ENCODE assay signal across 8 mouse cellular contexts in the genomic region with DNA sequence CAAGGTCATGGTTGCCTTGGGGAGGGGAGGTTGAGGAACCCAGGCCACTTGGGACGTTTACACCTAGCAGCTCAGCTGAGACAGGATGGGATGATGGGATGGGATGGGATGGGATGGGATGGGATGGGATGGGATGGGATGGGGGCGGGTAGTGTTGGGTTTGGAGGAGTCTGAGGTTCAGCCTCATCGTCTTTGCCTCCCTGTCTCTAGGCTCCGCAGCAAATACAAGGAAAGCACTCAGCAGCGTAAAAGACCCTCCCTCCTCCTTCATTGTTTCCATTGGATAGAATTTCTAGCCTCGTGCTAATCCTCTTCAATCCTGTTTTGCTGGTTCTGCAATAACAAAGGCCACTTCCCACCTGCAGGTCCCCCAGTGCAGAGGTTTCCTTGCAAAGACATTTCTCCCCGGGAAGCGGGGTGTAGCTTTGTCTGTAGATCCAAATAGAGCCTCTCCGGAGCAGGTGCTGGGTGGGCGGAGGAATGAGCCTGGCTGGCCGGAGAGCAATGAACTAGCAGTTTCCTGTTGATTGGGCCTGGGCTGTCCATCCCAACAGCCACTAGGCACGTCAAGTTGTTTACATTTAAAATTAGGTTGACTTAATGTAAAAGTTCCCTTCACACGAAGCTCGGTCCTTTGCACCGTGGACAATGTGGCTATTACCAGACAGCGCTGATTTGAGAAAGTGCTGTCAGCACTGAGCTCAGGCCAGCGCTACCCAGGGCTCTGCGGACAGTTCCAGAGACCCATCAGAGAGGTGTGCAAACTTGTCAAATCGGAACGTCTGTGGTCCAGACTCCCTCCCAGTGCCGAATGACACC. TPM values are rescaled to one million over a fixed set of nuclear protein-coding genes. Genes with fewer than 3 reads are reported as not detected.
DNase-seq lines count a peak whose midpoint lies in the region; ATAC-seq lines count a peak whose summit lies in the region.
"Had no signal": no experiment of that assay in that cellular context is flagged by ENCODE, and none has a peak within 500 bp of the region (broad histone marks: within the 10 kb centered on the region; RNA-seq: fewer than 3 reads in every experiment).

No protein-coding gene starts in this region.

- no peaks in the 10 kb centered on the region for H3K36me3 ChIP-seq in forebrain, embryonic 11.5 days (ENCODE audit: control insufficient read depth, insufficient read depth, low read length)
- no peaks in the 10 kb centered on the region for H3K36me3 ChIP-seq in limb, embryonic 13.5 days

- H3K4me3 ChIP-seq in forebrain, embryonic 11.5 days (ENCODE audit: low read depth, low read length): peak overlapping the region; percentile 7; the same call in 1 of the 2 replicates
- peak overlapping the region; percentile 39 for H3K4me3 ChIP-seq in limb, embryonic 13.5 days
- H3K4me3 ChIP-seq: erythroblast, embryonic 14.5 days had no signal

- H3K9ac ChIP-seq in forebrain, embryonic 11.5 days (ENCODE audit: low read length): no peak overlapping the region; the same call in 1 of the 2 replicates
- no peak overlapping the region for H3K9ac ChIP-seq in limb, embryonic 13.5 days

- peak; percentile 22 for DNase-seq in thymus, postnatal 14 days
- no peak for DNase-seq in thymus, postnatal 36 days
- peak; percentile 61 for DNase-seq in forebrain, embryonic 11.5 days (ENCODE audit: low spot score)
- peak; percentile 44 for DNase-seq in retina, embryonic 14.5 days (ENCODE audit: low spot score)
- no peak for DNase-seq in urinary bladder, postnatal 4 days (ENCODE audit: low spot score in 2 of 2)
- DNase-seq in adrenal gland, adult 18-20 months (ENCODE audit: low spot score in 2 of 2): no peak

- no peaks in the 10 kb centered on the region for H3K9me3 ChIP-seq in forebrain, embryonic 11.5 days (ENCODE audit: control insufficient read depth, low read length)
- H3K9me3 ChIP-seq in limb, embryonic 13.5 days: no peaks in the 10 kb centered on the region

- 0 out of 2 replicates have a peak, but pooled peaks cover 6% of the 10 kb centered on the region for H3K4me1 ChIP-seq in forebrain, embryonic 11.5 days (replicated peaks; ENCODE audit: control insufficient read depth, insufficient read depth, low read length)
- H3K4me1 ChIP-seq in limb, embryonic 13.5 days: peaks cover 24% of the 10 kb centered on the region

- peak overlapping the region; percentile 45 for H3K4me2 ChIP-seq in forebrain, embryonic 11.5 days (ENCODE audit: low read depth, low read length, severe bottlenecking)
- H3K4me2 ChIP-seq in limb, embryonic 13.5 days (replicated peaks): peak overlapping the region; percentile 70

- no peak overlapping the region for H3K27ac ChIP-seq in forebrain, embryonic 11.5 days (ENCODE audit: low read depth, low read length)
- H3K27ac ChIP-seq in limb, embryonic 13.5 days: no peak overlapping the region

- peak; percentile 58 for ATAC-seq in forebrain, embryonic 11.5 days (replicated peaks; ENCODE audit: low FRiP score)
- ATAC-seq in limb, embryonic 13.5 days (ENCODE audit: low FRiP score, low read depth): peak; percentile 18; the same call in 1 of the 2 replicates

- WGBS in forebrain, embryonic 11.5 days: 1% methylated on average over 21 of the region's 21 CpGs
- WGBS in limb, embryonic 13.5 days: 3% methylated on average over 21 of the region's 21 CpGs

- H3K27me3 ChIP-seq in forebrain, embryonic 11.5 days (ENCODE audit: control insufficient read depth, insufficient read depth, low read length): peaks cover 16% of the 10 kb centered on the region
- peaks cover 41% of the 10 kb centered on the region for H3K27me3 ChIP-seq in limb, embryonic 13.5 days

RNA-seq across cellular contexts. Expression of gene Tmem154, which starts 0.5 kb away (rescaled TPM):
- 0.15 and 0.41 TPM in 2 replicates for polyA plus RNA-seq in forebrain, embryonic 11.5 days (2014; fragmentation: Nextera tagmentation; extraction: Ambion mirVana)
- polyA plus RNA-seq in limb, embryonic 13.5 days (2015; fragmentation: Nextera tagmentation; extraction: Ambion mirVana): 1.6 and 1.7 TPM in 2 replicates
- 1 to 10 TPM; 1.6 to 3.4 TPM for total RNA-seq in adrenal gland, adult 18-20 months (2021)

Comparison
In these comparisons a context has a peak if more than half of its experiments do, and no peak if none do; other contexts are left out.
1. DNase-seq: peak in thymus, postnatal 14 days (single experiment), forebrain, embryonic 11.5 days (single experiment) and retina, embryonic 14.5 days (single experiment); none in thymus, postnatal 36 days (0 of 2), urinary bladder, postnatal 4 days (0 of 2) and adrenal gland, adult 18-20 months (0 of 2).